ENCODE assay signal across 9 mouse cellular contexts in the genomic region with DNA sequence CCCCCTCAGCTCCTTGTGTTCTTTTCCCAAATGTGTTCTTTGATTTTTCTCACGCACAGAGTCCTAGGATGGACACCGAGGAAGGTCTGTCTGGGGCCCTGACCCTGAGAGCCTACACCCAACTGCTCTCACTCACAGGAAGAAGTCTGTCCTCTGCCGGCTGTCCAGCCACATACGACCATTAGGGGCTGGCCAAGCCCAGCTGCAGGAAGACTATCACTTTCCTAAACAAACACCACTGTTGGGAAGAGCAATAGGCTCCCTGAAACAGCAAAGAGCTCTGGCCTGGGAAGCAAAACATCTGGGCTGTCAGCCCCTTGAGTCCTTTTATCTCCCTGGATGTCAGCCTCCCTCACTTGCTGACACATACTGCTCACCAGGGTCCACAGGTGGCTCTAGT.
A peak's percentile ranks its signal among the peaks of the same experiment; 100 is the strongest.
DNase-seq lines count a peak whose midpoint lies in the region.
"Had no signal": no experiment of that assay in that cellular context is flagged by ENCODE, and none has a peak within 500 bp of the region (broad histone marks: within the 10 kb centered on the region; RNA-seq: fewer than 3 reads in every experiment).

No protein-coding gene starts in this region.

- intact Hi-C loops in gastrocnemius, postnatal 36 days (cut with DNase I): no loop called here

- peak; percentile 1 for DNase-seq in kidney, postnatal 14 days
- no peak for DNase-seq in kidney, adult 8-10 months
- DNase-seq in embryo, embryonic 9.5 days (ENCODE audit: extremely low spot score): peak; percentile 51
- peak; percentile 21 to 22 for DNase-seq in gastrocnemius, postnatal 36 days
- DNase-seq in lung, postnatal 10 days: peak; percentile 17
- no peak for DNase-seq in ovary, adult 18-20 months (ENCODE audit: low spot score)
- no peak for DNase-seq in urinary bladder, postnatal 25 days (ENCODE audit: low spot score)
- no peak for DNase-seq in cerebellum, postnatal 25 days
- DNase-seq: cerebellum, adult 9-11 months had no signal

Comparison
In these comparisons a context has a peak if more than half of its experiments do, and no peak if none do; other contexts are left out.
1. DNase-seq: peak in kidney, postnatal 14 days (single experiment), embryo, embryonic 9.5 days (single experiment), gastrocnemius, postnatal 36 days (2 of 2) and lung, postnatal 10 days (single experiment); none in kidney, adult 8-10 months (0 of 2), ovary, adult 18-20 months (single experiment), urinary bladder, postnatal 25 days (single experiment) and cerebellum, postnatal 25 days (0 of 2).